Mouse (Mus musculus) liver, embryonic 15.5 days (tissue): ENCODE measurements around the gene Ppp1r37. TPM values are rescaled to one million over a fixed set of nuclear protein-coding genes. Genes with fewer than 3 reads are reported as not detected.

ENCODE experiments used
- ATAC-seq: fragments of 200-750 bp; cut with Nextera tagmentation; 2 replicates; pipeline ENCODE4 v1.8.0; 2017; ENCODE audit warnings: moderate number of reproducible peaks, mild to moderate bottlenecking, moderate library complexity; ENCODE audit not compliant: insufficient read depth
- H3K27ac ChIP-seq: fragments of 300-500 bp; sonication (generic); replicated peaks from 2 replicates; pipeline ENCODE4 v1.5.1; 2015; ENCODE audit warnings: mild to moderate bottlenecking, inconsistent platforms
- H3K27me3 ChIP-seq: fragments of 300-500 bp; sonication (generic); 2 replicates; pipeline ENCODE4 v1.6.1; 2015; ENCODE audit warnings: mild to moderate bottlenecking, inconsistent platforms
- H3K36me3 ChIP-seq: fragments of 300-500 bp; sonication (generic); replicated peaks from 2 replicates; pipeline ENCODE4 v1.6.1; 2015; ENCODE audit warnings: moderate library complexity, mild to moderate bottlenecking, inconsistent platforms
- H3K4me1 ChIP-seq: fragments of 300-500 bp; sonication (generic); replicated peaks from 2 replicates; pipeline ENCODE4 v1.6.1; 2015; ENCODE audit warnings: inconsistent platforms
- H3K4me2 ChIP-seq: fragments of 300-500 bp; sonication (generic); 2 replicates; pipeline ENCODE4 v1.6.1; 2015; ENCODE audit warnings: moderate library complexity, mild to moderate bottlenecking, inconsistent platforms
- H3K4me3 ChIP-seq: fragments of 300-500 bp; sonication (generic); replicated peaks from 2 replicates; pipeline ENCODE4 v1.5.1; 2015; ENCODE audit warnings: mild to moderate bottlenecking, inconsistent platforms
- H3K9ac ChIP-seq: fragments of 300-500 bp; sonication (generic); 2 replicates; pipeline ENCODE4 v1.6.1; 2015; ENCODE audit warnings: moderate library complexity, mild to moderate bottlenecking, inconsistent platforms
- H3K9me3 ChIP-seq: fragments of 300-500 bp; sonication (generic); replicated peaks from 2 replicates; pipeline ENCODE4 v1.6.1; 2016; ENCODE audit warnings: inconsistent platforms
- WGBS: fragments of 180-500 bp; shearing (Covaris S2); methylation state at CpG from one replicate; pipeline ENCODE4 v1.1.7; 2015; ENCODE audit warnings: mixed read lengths; ENCODE audit not compliant: insufficient replicate concordance; 5-methylcytosine and 5-hydroxymethylcytosine counted together
- polyA plus RNA-seq: library from polyadenylated mRNA; unstranded; fragments of >200 nt; fragmentation: Nextera tagmentation; extraction: Ambion mirVana; gene quantifications from 2 replicates; pipeline ENCODE4 v1.2.1, GENCODE M21; 2015

The Ppp1r37 gene
- polyA plus RNA-seq, 1 experiment from 2014 or later = 10.2 TPM

DNA sequence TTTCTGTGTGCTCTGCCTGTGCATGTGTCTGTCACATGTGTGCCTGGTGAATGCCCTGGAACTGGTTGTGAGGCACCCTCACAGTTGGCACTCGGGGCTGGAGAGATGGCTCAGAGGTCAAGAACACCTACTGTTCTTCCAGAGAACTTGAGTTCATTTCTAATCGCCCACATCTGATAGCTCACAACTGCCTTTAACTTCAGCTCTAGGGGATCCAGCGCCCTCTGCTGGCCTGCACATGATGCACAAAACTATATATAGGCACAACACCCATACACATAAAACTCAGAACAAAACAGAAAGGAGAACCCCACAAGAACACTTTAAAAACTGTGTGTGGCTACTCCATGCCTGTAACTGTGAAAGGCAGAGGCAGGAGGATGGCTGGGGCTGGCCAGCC, 26.3 kb upstream of the Ppp1r37 start:
- no peak overlapping the region for H3K4me2 ChIP-seq
- 36% methylated on average over 3 of the region's 3 CpGs for WGBS
- H3K4me1 ChIP-seq = peaks cover 26% of the 10 kb centered on the region
- no peak overlapping the region for H3K27ac ChIP-seq
- no peaks in the 10 kb centered on the region for H3K9me3 ChIP-seq
- ATAC-seq = no peak
- no peaks in the 10 kb centered on the region for H3K27me3 ChIP-seq
- H3K36me3 ChIP-seq = peaks cover 94% of the 10 kb centered on the region
- H3K4me3 ChIP-seq = no peak overlapping the region
- no peak overlapping the region for H3K9ac ChIP-seq

DNA sequence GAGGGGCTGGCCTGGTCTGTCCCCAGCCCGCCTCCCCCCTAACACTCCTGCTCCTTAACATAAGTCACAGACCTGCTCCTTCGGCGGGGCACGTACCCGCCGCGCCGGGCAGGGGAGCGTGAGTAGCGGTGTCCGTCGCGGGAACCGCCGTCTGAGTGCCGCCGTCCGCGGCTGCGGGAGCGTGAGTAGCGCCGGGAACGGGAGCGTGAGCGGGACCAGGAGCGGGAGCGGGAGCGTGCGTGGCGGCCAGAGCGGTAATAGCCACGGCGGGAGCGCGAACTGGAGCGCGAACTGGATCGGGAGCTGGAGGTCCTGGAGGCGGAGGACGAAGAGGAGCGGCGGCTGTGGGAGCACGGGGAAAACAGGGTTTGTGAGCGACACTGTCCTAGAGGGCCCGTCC, 23.4 kb upstream of the Ppp1r37 start:
- Histone ChIP-seq H3K4me2 (no peak overlapping the region), H3K27ac (no peak overlapping the region), H3K4me3 (no peak overlapping the region), H3K36me3 (peaks cover 88% of the 10 kb centered on the region), H3K27me3 (no peaks in the 10 kb centered on the region), H3K9ac (no peak overlapping the region), H3K9me3 (no peaks in the 10 kb centered on the region), H3K4me1 (0 out of 2 replicates have a peak, but pooled peaks cover 5% of the 10 kb centered on the region)
- WGBS = 92% methylated on average over 46 of the region's 46 CpGs
- ATAC-seq = no peak

DNA sequence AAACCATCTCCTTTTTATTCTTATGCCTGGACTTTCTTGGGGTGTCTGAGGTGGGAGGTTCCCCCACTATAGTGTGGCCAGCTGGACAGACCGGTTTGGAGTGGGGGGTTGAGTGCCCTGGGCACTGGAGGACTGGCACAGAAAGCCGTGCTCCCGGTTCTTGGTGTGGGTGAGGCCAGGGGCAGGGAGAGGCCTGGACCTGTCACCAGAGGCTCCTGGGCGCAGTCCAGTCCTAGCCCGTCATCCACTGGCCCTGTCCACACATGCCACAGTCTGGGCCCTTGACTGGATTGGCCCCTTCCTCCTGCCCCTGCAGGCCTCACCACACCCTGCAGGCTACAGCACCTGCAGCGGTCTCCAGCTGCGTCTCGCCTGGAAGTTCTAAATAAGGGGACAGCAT, 17.8 kb upstream of the Ppp1r37 start:
- H3K9ac ChIP-seq = no peak overlapping the region
- peaks cover 23% of the 10 kb centered on the region for H3K27me3 ChIP-seq
- no peaks in the 10 kb centered on the region for H3K9me3 ChIP-seq
- WGBS = 83% methylated on average over 8 of the region's 8 CpGs
- H3K27ac ChIP-seq = no peak overlapping the region
- peaks cover 32% of the 10 kb centered on the region for H3K4me1 ChIP-seq
- no peak for ATAC-seq
- no peak overlapping the region for H3K4me2 ChIP-seq
- peaks cover 39% of the 10 kb centered on the region for H3K36me3 ChIP-seq
- no peak overlapping the region for H3K4me3 ChIP-seq

DNA sequence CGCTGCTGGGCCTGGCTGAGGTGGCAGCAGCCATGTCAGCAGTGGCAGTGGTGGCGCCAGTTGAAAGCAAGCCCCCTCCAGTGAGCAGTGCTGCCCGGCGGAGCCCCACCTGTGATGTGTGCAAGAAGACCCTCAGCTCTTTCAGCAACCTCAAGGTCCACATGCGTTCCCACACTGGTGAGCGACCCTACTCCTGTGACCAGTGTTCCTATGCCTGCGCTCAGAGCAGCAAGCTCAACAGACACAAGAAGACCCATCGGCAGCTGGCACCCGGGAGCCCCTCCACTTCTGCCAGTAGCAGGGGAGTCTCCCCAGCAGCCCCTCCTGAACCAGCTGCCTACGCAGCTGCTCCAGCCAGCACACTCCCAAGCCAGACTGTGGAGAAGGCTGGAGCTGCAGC, 16.9 kb upstream of the Ppp1r37 start:
- Histone ChIP-seq H3K4me1 (peaks cover 41% of the 10 kb centered on the region), H3K4me3 (no peak overlapping the region), H3K36me3 (peaks cover 30% of the 10 kb centered on the region), H3K9ac (no peak overlapping the region), H3K4me2 (no peak overlapping the region), H3K9me3 (no peaks in the 10 kb centered on the region), H3K27ac (no peak overlapping the region), H3K27me3 (peaks cover 23% of the 10 kb centered on the region)
- ATAC-seq = no peak
- 79% methylated on average over 10 of the region's 10 CpGs for WGBS

DNA sequence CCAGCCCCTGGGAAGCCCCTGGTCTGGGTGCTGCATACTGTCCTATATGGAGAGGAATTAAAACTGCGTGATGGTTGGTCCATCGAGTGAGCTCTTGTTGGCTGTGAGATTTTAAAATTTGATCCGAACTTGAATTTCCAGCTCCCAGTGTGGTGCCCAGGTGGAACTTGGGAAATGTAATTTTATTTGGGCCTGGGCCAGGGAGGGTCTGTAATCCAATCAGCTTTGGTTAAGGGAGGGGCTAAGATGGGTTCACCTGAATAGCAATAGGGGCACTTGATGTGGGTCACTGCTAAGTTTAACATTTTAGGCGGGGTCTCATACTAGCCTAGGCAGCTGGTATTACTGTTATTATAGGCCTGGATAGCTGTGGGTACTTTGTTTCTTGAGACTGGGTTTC, 15.6 kb upstream of the Ppp1r37 start:
- Histone ChIP-seq H3K9ac (no peak overlapping the region), H3K27ac (no peak overlapping the region), H3K4me3 (peak overlapping the region; percentile 57; the same call in 1 of the 2 replicates), H3K36me3 (peaks cover 17% of the 10 kb centered on the region), H3K27me3 (peaks cover 23% of the 10 kb centered on the region), H3K4me2 (peak overlapping the region; percentile 95), H3K4me1 (peaks cover 54% of the 10 kb centered on the region), H3K9me3 (no peaks in the 10 kb centered on the region)
- no peak for ATAC-seq
- 53% methylated on average over 4 of the region's 4 CpGs for WGBS

DNA sequence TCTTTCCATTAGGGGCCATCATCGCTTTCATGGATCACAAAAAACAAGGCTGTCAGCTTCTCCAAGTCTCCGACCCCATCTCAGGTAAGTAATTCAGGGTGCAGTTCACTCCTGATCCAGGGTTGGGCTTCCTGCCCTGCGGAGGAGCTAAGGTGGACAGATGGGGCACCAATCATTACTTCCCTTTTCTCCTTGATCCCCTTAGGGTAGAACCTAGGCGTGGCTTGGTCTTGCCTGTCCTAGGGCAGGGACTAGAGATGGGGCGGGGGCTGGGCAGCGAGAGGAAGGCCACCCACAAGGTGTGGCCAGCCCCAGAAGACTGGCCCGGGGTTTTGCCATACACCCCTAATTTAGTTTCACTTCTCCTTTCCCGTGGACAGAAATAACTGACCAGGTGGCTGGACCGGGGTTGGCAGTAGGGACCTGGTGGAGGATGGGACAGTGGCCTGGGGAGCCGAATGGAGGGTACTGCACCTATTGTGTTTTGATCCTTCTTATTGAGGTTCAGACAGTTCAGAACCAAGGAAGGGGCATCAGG, 15.1 kb upstream of the Ppp1r37 start:
- WGBS = 11% methylated on average over 10 of the region's 10 CpGs
- peak; percentile 5; the same call in 1 of the 2 replicates for ATAC-seq
- Histone ChIP-seq H3K4me3 (peak overlapping the region; percentile 57), H3K9ac (peak overlapping the region; percentile 42; the same call in 1 of the 2 replicates), H3K27ac (peak overlapping the region; percentile 16; the same call in 1 of the 2 replicates), H3K4me1 (peaks cover 56% of the 10 kb centered on the region), H3K4me2 (peak overlapping the region; percentile 95), H3K27me3 (peaks cover 23% of the 10 kb centered on the region), H3K36me3 (peaks cover 15% of the 10 kb centered on the region), H3K9me3 (no peaks in the 10 kb centered on the region)

DNA sequence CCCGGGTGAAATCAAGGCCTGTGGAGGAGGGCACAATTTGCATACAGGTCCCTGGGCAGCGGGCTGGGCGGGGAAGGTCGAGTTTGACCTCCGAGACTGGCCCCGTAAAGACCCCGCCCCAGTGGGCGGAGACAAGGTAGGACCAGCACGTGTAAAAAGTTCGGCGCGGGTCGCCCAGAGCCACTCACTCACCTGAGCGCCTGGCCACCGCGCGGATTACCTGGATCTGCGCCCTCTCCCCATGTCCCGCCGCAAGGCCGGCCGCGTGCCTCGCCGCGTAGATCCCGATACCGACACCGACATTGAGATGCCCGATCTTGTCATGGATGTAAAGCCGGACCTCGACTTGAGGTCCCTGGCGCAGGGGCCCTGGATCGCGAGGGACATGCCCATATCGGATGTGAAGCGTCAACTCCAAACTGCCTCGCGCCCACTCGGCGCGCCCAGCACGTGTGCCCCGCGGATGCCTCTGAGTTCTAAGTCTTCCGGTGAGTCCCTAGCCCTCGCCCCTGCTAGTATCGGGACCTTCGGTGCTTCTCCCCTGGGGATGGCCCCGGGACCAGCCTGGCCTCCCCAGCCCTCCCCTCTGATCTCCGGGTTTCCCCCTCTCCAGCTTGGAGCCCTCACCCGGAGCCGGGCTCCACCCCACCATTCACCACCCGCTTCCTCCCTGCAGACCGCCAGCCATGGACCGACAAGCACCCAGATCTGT, 14.4 kb upstream of the Ppp1r37 start, which contains the start of the genes Zfp296 and Gemin7:
TSS of gene Zfp296 (plus strand) at position 147 of the 712 bp plus-strand sequence.
TSS of gene Gemin7 (minus strand) at position 455 of the 712 bp plus-strand sequence.
- Histone ChIP-seq H3K4me2 (peak within 1 kb of the TSS; percentile 95), H3K4me1 (peaks cover 60% of the 10 kb centered on the region), H3K9me3 (no peaks in the 10 kb centered on the region), H3K27ac (peak within 1 kb of the TSS; percentile 42), H3K36me3 (peaks cover 11% of the 10 kb centered on the region), H3K4me3 (peak within 1 kb of the TSS; percentile 57), H3K9ac (peak within 1 kb of the TSS; percentile 42; the same call in 1 of the 2 replicates), H3K27me3 (peaks cover 23% of the 10 kb centered on the region)
- no peak for ATAC-seq
- WGBS = under 1% methylated on average over 55 of the region's 56 CpGs

DNA sequence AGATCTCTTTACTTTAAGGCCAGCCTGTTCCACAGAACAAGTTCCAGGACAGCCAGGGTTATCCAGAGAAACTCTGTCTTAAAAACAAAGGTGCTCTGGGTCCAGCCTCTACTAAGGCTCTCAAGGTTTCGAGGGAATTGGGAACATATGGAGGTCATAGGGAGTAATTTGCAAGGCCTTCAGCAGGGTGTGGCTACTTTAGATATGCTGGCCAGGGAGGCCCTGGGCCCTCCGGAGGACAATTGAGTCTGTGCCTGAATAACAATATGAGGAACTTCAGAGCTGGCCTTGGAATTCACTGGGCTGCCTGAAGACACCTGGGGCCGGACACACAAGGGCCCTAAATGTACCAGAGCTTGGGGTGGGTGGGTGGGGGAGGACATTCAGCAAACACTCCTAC, 12.7 kb upstream of the Ppp1r37 start:
- WGBS = 43% methylated on average over 3 of the region's 3 CpGs
- H3K36me3 ChIP-seq = peaks cover 9% of the 10 kb centered on the region
- H3K4me3 ChIP-seq = no peak overlapping the region
- H3K4me1 ChIP-seq = peaks cover 76% of the 10 kb centered on the region
- H3K9me3 ChIP-seq = no peaks in the 10 kb centered on the region
- peak overlapping the region; percentile 33; the same call in 1 of the 2 replicates for H3K4me2 ChIP-seq
- ATAC-seq = no peak
- peak overlapping the region; percentile 42 for H3K27ac ChIP-seq
- H3K9ac ChIP-seq = no peak overlapping the region
- peaks cover 23% of the 10 kb centered on the region for H3K27me3 ChIP-seq

DNA sequence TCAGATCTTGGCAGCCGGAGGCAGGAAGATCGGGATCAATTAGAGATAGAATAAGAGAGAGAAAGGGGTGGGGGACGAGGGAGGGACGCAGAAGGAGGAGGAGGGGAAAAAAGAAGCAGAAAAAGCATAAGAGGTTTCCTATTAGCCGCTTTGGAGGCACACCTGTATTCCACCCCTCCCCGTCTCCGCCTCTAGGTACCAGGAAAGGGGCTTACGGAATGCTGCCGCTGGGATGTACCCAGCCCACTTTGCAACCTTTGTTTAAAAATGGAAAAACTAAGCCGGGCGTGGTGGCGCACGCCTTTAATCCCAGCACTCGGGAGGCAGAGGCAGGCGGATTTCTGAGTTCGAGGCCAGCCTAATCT, 10.9 kb upstream of the Ppp1r37 start:
- peak overlapping the region; percentile 72 for H3K4me3 ChIP-seq
- peaks cover 82% of the 10 kb centered on the region for H3K4me1 ChIP-seq
- H3K36me3 ChIP-seq = peaks cover 27% of the 10 kb centered on the region
- H3K27ac ChIP-seq = peak overlapping the region; percentile 95
- no peaks in the 10 kb centered on the region for H3K9me3 ChIP-seq
- H3K9ac ChIP-seq = peak overlapping the region; percentile 81
- WGBS = 26% methylated on average over 16 of the region's 16 CpGs
- peak overlapping the region; percentile 95 for H3K4me2 ChIP-seq
- H3K27me3 ChIP-seq = peaks cover 23% of the 10 kb centered on the region
- ATAC-seq = no peak

DNA sequence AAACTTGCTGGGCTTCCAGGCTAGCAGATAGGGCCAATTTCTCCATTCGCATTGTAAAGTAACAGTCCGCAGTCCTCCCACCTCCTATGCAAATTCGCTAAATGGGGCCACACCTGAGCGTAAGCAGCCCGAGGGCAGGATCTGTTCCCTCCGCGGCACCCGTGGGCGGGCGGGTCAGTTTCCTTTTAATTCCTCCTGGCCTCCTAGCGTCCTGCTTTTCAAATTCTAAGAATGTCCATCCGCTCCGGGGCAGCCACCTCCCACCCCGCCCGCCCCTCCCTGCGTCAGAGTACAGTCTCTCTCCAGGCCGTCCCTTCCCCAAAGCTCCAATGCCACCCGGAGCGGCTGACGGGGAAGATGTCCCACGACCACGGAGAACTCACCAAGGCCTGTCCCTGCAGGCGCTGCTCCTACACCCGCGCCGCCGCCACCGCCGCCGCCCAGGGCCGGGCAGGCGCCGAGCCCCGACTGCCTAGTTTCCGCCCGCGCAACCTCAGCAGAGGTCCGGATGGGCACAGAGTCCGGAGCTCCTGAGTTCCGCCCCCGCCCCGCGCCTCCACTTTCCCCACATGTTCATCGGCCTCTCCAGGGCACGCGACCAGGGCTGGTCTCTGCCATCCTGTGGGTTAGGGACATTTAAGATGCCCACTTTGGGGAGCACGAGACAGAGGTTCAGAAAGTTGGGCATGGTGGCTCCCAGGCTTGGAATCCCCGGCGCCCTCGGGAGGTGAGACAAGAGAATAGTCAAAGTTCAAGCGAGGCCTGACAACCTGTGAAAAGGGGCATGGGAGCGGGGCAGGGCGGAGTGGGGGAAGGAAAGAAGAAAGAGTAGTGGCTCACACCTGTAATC, 10.3 kb upstream of the Ppp1r37 start:
- ATAC-seq = peak; percentile 88
- Histone ChIP-seq H3K9ac (peak overlapping the region; percentile 81), H3K4me1 (peaks cover 82% of the 10 kb centered on the region), H3K4me2 (peak overlapping the region; percentile 95), H3K4me3 (peak overlapping the region; percentile 72), H3K9me3 (no peaks in the 10 kb centered on the region), H3K27ac (peak overlapping the region; percentile 95), H3K36me3 (peaks cover 33% of the 10 kb centered on the region), H3K27me3 (peaks cover 19% of the 10 kb centered on the region)
- under 1% methylated on average over 53 of the region's 53 CpGs for WGBS

DNA sequence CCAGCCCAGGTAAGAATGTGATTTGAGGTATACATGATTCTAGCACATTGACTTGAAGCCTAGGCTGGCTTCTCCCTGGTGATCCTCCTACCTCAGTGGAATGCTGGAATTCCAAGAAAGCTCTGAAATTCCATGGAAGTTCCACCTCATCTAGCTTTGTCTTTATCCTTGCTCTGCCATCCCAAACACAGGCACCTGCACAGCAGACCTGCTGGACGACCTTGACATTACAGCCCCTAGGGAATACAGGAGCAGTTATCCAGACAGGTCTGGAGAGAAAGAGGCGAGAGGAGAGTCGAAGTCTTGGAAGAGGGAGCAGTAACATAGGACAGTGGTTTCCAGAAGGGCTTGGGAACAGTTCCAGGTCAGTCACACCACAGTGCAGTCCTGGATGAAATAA, 6.8 kb upstream of the Ppp1r37 start:
- WGBS = 71% methylated on average over 3 of the region's 3 CpGs
- no peak overlapping the region for H3K9ac ChIP-seq
- peaks cover 58% of the 10 kb centered on the region for H3K36me3 ChIP-seq
- H3K27me3 ChIP-seq = no peaks in the 10 kb centered on the region
- no peaks in the 10 kb centered on the region for H3K9me3 ChIP-seq
- peaks cover 70% of the 10 kb centered on the region for H3K4me1 ChIP-seq
- H3K4me3 ChIP-seq = no peak overlapping the region
- no peak overlapping the region for H3K4me2 ChIP-seq
- H3K27ac ChIP-seq = no peak overlapping the region
- no peak for ATAC-seq
